Mouse (Mus musculus): Measurements from ENCODE around the gene Cxcl1. TPM values are rescaled to one million over a fixed set of nuclear protein-coding genes. Genes with fewer than 3 reads are reported as not detected.
"Not testable (repeated sequence)": the region's sequence is repeated elsewhere in the genome, so short reads cannot be mapped to it uniquely, and the experiment has no call there.

Gene Cxcl1
- not detected for polyA plus RNA-seq (2017; shearing (Covaris generic))

GRCm38 (mm10) chr5:90890519-90891463 lies at the start of gene Cxcl1:
Gene Cxcl1, plus strand, starts transcription at chr5:90891241.
- no peak for ATAC-seq

- ATAC-seq, result no peak
Observed at GRCm38 (mm10) chr5:90843891-90844290, 47.1 kb upstream of the Cxcl1 start.

GRCm38 (mm10) chr5:90850096-90850495 lies 40.9 kb upstream of the Cxcl1 start:
- ATAC-seq, result not testable (repeated sequence)

GRCm38 (mm10) chr5:90851391-90851790 lies 39.6 kb upstream of the Cxcl1 start:
- ATAC-seq, result not testable (repeated sequence)

GRCm38 (mm10) chr5:90853206-90853605 lies 37.8 kb upstream of the Cxcl1 start:
- no peak for ATAC-seq

- no peak for ATAC-seq
Observed at GRCm38 (mm10) chr5:90855308-90856230, 35.5 kb upstream of the Cxcl1 start.

GRCm38 (mm10) chr5:90857463-90857862 lies 33.6 kb upstream of the Cxcl1 start:
- ATAC-seq, result no peak

GRCm38 (mm10) chr5:90858429-90858828 lies 32.6 kb upstream of the Cxcl1 start:
- no peak for ATAC-seq

GRCm38 (mm10) chr5:90859031-90859430 lies 32.0 kb upstream of the Cxcl1 start:
- no peak for ATAC-seq

GRCm38 (mm10) chr5:90861876-90862375 lies 29.1 kb upstream of the Cxcl1 start:
- no peak for ATAC-seq

- ATAC-seq, result no peak
Observed at GRCm38 (mm10) chr5:90866770-90867169, 24.3 kb upstream of the Cxcl1 start.

GRCm38 (mm10) chr5:90872377-90872776 lies 18.7 kb upstream of the Cxcl1 start:
- ATAC-seq, result no peak

GRCm38 (mm10) chr5:90876045-90876444 lies 15.0 kb upstream of the Cxcl1 start:
- ATAC-seq, result no peak

GRCm38 (mm10) chr5:90876471-90877172 lies 14.4 kb upstream of the Cxcl1 start:
- no peak for ATAC-seq

GRCm38 (mm10) chr5:90877173-90877512 lies 13.9 kb upstream of the Cxcl1 start:
- no peak for ATAC-seq

GRCm38 (mm10) chr5:90879307-90880014 lies 11.6 kb upstream of the Cxcl1 start:
- ATAC-seq, result peak; percentile 73

GRCm38 (mm10) chr5:90880335-90880850 lies 10.6 kb upstream of the Cxcl1 start:
- no peak for ATAC-seq

- no peak for ATAC-seq
Observed at GRCm38 (mm10) chr5:90881021-90881420, 10.0 kb upstream of the Cxcl1 start.

- no peak for ATAC-seq
Observed at GRCm38 (mm10) chr5:90881682-90882081, 9.4 kb upstream of the Cxcl1 start.

GRCm38 (mm10) chr5:90882146-90882545 lies 8.9 kb upstream of the Cxcl1 start:
- ATAC-seq, result no peak

- peak; percentile 44 for ATAC-seq
Observed at GRCm38 (mm10) chr5:90884628-90885242, 6.3 kb upstream of the Cxcl1 start.
